Mouse (Mus musculus): ENCODE data around the gene Ugdh. TPM values are rescaled to one million over a fixed set of nuclear protein-coding genes. Genes with fewer than 3 reads are reported as not detected.

The Ugdh gene
- total RNA-seq, 1 experiment, result 15.8 TPM

DNA sequence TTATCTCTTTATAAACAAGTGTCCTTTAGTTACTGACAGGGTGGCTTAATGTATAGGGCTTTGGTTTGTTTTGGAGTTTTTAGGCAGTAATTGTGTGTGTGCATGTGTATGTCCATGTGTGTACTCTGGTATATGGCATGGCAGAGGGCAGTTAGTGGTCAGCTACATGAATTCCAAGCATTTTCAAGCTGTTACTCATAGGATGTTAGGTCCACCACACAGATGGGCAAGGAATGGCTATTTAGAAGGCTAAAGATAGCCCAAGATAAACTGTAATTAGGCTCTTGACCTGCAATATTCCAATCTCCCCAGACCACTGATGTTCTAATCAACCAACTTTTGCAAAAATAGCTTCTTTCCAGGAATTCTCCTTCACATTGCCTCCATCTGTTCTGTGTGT lies 2.3 kb upstream of the Ugdh start:
- no peaks in the 10 kb centered on the region for H3K36me3 ChIP-seq (ENCODE audit: control insufficient read depth, insufficient read depth, low read length, poor library complexity, severe bottlenecking)
- in situ Hi-C loops (cut with MboI; ENCODE audit: low sequenced_read_pairs in 2 of 2, unreplicated experiment in 2 of 2), result no loop called here
- H3K27ac ChIP-seq (ENCODE audit: insufficient read depth, low read depth, low read length, poor library complexity, severe bottlenecking), result no peak overlapping the region
- H3K4me1 ChIP-seq (ENCODE audit: control insufficient read depth in 2 of 2, insufficient read depth in 2 of 2, low read length in 2 of 2, poor library complexity in 1 of 2), result peaks cover 0 to 10% of the 10 kb centered on the region in 2 experiments; a peak in 2 of 4 replicates
- TF ChIP-seq HCFC1 (IDR thresholded peaks at IDR 0.05; ENCODE audit: borderline replicate concordance, insufficient read depth, low read length) (no peak), MAFK (IDR thresholded peaks at IDR 0.05; ENCODE audit: insufficient read depth, low read depth, low read length) (no peak), CHD2 (IDR thresholded peaks at IDR 0.05; ENCODE audit: low read depth, low read length) (no peak), ZC3H11A (IDR thresholded peaks at IDR 0.05; ENCODE audit: borderline replicate concordance, low read depth, low read length) (no peak), ZNF384 (IDR thresholded peaks at IDR 0.05; ENCODE audit: low read depth, low read length) (no peak)
- H3K9ac ChIP-seq (ENCODE audit: insufficient read depth, low read depth, low read length, poor library complexity, severe bottlenecking), result no peak overlapping the region
- H3K9me3 ChIP-seq (ENCODE audit: control insufficient read depth, insufficient read depth, low read depth, low read length), result no peaks in the 10 kb centered on the region
- no peak overlapping the region for H3K4me3 ChIP-seq (ENCODE audit: insufficient read depth in 1 of 2, low read depth in 1 of 2, low read length in 2 of 2, poor library complexity in 1 of 2, severe bottlenecking in 1 of 2)
- no peak for DNase-seq (ENCODE audit: low read depth, low spot score)

DNA sequence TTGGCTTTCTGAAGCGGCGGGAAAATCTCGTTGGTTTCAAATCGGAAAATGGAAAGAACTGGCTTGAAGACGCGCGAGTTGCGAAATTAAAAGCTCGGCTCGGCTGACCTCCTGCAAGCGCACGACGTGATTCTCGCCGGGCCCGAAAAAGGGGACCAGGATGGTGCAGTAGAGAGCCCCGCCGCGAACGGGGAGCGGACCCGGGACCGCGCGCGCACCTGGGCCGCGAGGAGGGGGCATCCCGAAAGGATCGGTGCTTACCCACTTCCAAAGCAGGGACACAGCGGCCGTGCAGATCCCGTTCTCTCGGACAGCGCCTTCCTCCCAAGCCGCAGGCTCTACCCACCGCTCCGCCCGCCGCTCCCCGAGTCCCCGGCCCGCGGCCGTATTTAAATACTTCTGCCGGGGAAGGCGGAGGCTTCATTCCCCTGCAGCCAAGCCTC lies 365 bp downstream of the Ugdh start:
- H3K4me3 ChIP-seq (ENCODE audit: insufficient read depth in 1 of 2, low read depth in 1 of 2, low read length in 2 of 2, poor library complexity in 1 of 2, severe bottlenecking in 1 of 2), result peak overlapping the region; percentile 73 to 81
- no peak overlapping the region for H3K27ac ChIP-seq (ENCODE audit: insufficient read depth, low read depth, low read length, poor library complexity, severe bottlenecking)
- no peaks in the 10 kb centered on the region for H3K9me3 ChIP-seq (ENCODE audit: control insufficient read depth, insufficient read depth, low read depth, low read length)
- H3K36me3 ChIP-seq (ENCODE audit: control insufficient read depth, insufficient read depth, low read length, poor library complexity, severe bottlenecking), result no peaks in the 10 kb centered on the region
- TF ChIP-seq MAFK (IDR thresholded peaks at IDR 0.05; ENCODE audit: insufficient read depth, low read depth, low read length) (no peak), HCFC1 (IDR thresholded peaks at IDR 0.05; ENCODE audit: borderline replicate concordance, insufficient read depth, low read length) (no peak), ZNF384 (IDR thresholded peaks at IDR 0.05; ENCODE audit: low read depth, low read length) (no peak), ZC3H11A (IDR thresholded peaks at IDR 0.05; ENCODE audit: borderline replicate concordance, low read depth, low read length) (no peak), CHD2 (IDR thresholded peaks at IDR 0.05; ENCODE audit: low read depth, low read length) (no peak)
- in situ Hi-C loops (cut with MboI; ENCODE audit: low sequenced_read_pairs in 2 of 2, unreplicated experiment in 2 of 2), result no loop called here
- H3K4me1 ChIP-seq (ENCODE audit: control insufficient read depth in 2 of 2, insufficient read depth in 2 of 2, low read length in 2 of 2, poor library complexity in 1 of 2), result peaks cover 0 to 3% of the 10 kb centered on the region in 2 experiments; a peak in 1 of 4 replicates
- no peak for DNase-seq (ENCODE audit: low read depth, low spot score)
- peak overlapping the region; percentile 69 for H3K9ac ChIP-seq (ENCODE audit: insufficient read depth, low read depth, low read length, poor library complexity, severe bottlenecking)

DNA sequence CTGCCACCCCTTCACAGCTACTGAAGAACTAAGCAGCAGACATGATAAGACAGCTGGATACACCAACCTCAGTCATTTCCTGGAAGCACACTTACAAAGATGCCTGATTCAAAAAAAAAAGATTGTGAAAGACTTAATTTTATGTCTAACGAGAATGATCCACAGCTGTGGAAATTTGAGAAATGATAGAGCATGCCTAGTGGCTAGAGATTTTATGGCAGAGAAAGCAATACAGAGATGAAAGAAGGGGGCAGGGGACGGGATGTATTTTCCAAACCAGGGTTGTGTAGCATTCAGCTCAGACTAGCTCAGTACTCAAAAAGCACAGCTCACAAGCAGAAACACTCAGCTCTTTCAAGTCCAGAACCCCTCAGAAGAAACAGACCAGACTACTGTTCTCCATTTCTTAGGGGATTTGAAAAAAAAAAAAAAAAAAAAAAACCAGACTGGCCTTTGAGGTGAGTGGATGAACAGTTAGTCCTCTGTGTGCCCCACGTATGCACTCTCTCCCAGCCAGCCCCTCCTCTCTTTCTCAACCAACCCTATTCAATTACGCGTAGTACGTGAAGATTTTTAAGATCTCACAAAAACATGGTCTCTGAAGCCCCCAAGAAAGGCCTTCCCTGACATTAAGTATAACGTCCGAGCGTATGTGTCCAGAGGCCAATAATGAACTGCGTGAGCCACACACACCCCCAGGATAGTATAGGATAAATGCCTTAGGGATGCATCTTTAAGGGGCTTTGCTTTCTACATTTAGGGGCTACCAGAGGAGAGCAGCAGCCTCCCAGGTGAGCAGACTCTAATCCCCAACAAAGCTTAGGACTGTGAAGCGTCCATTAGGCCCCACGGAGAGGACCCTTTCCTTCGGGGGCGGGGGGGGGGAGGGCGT lies 1.0 kb downstream of the Ugdh start:
- no peak for DNase-seq (ENCODE audit: low read depth, low spot score)
- in situ Hi-C loops (cut with MboI; ENCODE audit: low sequenced_read_pairs in 2 of 2, unreplicated experiment in 2 of 2), result no loop called here
- TF ChIP-seq MAFK (IDR thresholded peaks at IDR 0.05; ENCODE audit: insufficient read depth, low read depth, low read length) (no peak), ZNF384 (IDR thresholded peaks at IDR 0.05; ENCODE audit: low read depth, low read length) (peak; percentile 54; the same call in 1 of the 2 replicates), CHD2 (IDR thresholded peaks at IDR 0.05; ENCODE audit: low read depth, low read length) (no peak), ZC3H11A (IDR thresholded peaks at IDR 0.05; ENCODE audit: borderline replicate concordance, low read depth, low read length) (no peak)
- Histone ChIP-seq H3K9me3 (ENCODE audit: control insufficient read depth, insufficient read depth, low read depth, low read length) (no peaks in the 10 kb centered on the region), H3K4me1 (ENCODE audit: control insufficient read depth in 2 of 2, insufficient read depth in 2 of 2, low read length in 2 of 2, poor library complexity in 1 of 2) (peaks cover 0 to 3% of the 10 kb centered on the region in 2 experiments; a peak in 1 of 4 replicates), H3K27ac (ENCODE audit: insufficient read depth, low read depth, low read length, poor library complexity, severe bottlenecking) (no peak overlapping the region), H3K4me3 (ENCODE audit: insufficient read depth in 1 of 2, low read depth in 1 of 2, low read length in 2 of 2, poor library complexity in 1 of 2, severe bottlenecking in 1 of 2) (peak overlapping the region; percentile 73 to 81), H3K9ac (ENCODE audit: insufficient read depth, low read depth, low read length, poor library complexity, severe bottlenecking) (peak overlapping the region; percentile 69), H3K36me3 (ENCODE audit: control insufficient read depth, insufficient read depth, low read length, poor library complexity, severe bottlenecking) (no peaks in the 10 kb centered on the region)

DNA sequence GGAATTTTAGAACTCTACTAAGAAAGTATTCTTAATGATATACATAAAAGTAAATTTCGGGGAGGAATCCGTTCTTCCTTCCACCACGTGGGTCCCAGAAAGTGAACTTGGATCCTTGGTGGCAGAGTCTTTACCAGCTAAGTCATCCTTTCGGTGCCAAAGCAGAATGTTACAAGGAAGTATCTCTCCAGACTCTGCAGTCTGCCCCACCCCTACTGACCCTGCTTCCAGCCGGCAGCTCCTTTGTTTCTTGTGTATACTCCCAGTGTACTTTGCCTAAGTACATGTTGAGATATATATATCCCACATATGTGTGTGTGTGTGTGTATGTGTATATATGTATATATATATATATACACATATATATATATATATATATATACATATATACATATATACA lies 6.3 kb downstream of the Ugdh start:
- in situ Hi-C loops (cut with MboI; ENCODE audit: low sequenced_read_pairs in 2 of 2, unreplicated experiment in 2 of 2), result no loop called here
- Histone ChIP-seq H3K4me1 (ENCODE audit: control insufficient read depth in 2 of 2, insufficient read depth in 2 of 2, low read length in 2 of 2, poor library complexity in 1 of 2) (peaks cover 0 to 5% of the 10 kb centered on the region in 2 experiments; a peak in 1 of 4 replicates), H3K9ac (ENCODE audit: insufficient read depth, low read depth, low read length, poor library complexity, severe bottlenecking) (no peak overlapping the region), H3K36me3 (ENCODE audit: control insufficient read depth, insufficient read depth, low read length, poor library complexity, severe bottlenecking) (no peaks in the 10 kb centered on the region; the same call in 1 of the 2 replicates), H3K4me3 (ENCODE audit: insufficient read depth in 1 of 2, low read depth in 1 of 2, low read length in 2 of 2, poor library complexity in 1 of 2, severe bottlenecking in 1 of 2) (no peak overlapping the region), H3K27ac (ENCODE audit: insufficient read depth, low read depth, low read length, poor library complexity, severe bottlenecking) (no peak overlapping the region), H3K9me3 (ENCODE audit: control insufficient read depth, insufficient read depth, low read depth, low read length) (no peaks in the 10 kb centered on the region)
- TF ChIP-seq MAFK (IDR thresholded peaks at IDR 0.05; ENCODE audit: insufficient read depth, low read depth, low read length) (no peak), CHD2 (IDR thresholded peaks at IDR 0.05; ENCODE audit: low read depth, low read length) (no peak), ZC3H11A (IDR thresholded peaks at IDR 0.05; ENCODE audit: borderline replicate concordance, low read depth, low read length) (no peak), ZNF384 (IDR thresholded peaks at IDR 0.05; ENCODE audit: low read depth, low read length) (no peak), HCFC1 (IDR thresholded peaks at IDR 0.05; ENCODE audit: borderline replicate concordance, insufficient read depth, low read length) (no peak)
- DNase-seq (ENCODE audit: low read depth, low spot score), result no peak

All from ES-E14 (cell line).